Mouse (Mus musculus) bone marrow, adult 2 months (tissue): ENCODE results near the gene Sfpq.

ENCODE experiments used
- CTCF ChIP-seq: fragments of 200-500 bp; IDR thresholded peaks from 2 replicates; pipeline ENCODE4 v1.5.1; 2011; ENCODE audit warnings: low read length, control low read depth; ENCODE audit not compliant: control insufficient read depth, insufficient read depth
- POLR2A ChIP-seq: fragments of 200-500 bp; IDR thresholded peaks from 2 replicates; pipeline ENCODE4 v1.6.1; 2011; ENCODE audit warnings: low read depth, mild to moderate bottlenecking, control low read depth, low read length, borderline replicate concordance; ENCODE audit not compliant: control insufficient read depth

- TF ChIP-seq CTCF: no peak
- TF ChIP-seq POLR2A: no peak
Measured at GRCm38 (mm10) chr4:126977467-126977866, 43.7 kb upstream of the Sfpq start.
